In genomic region chr5:48430459-48430858, GRCm38 (mm10) we compare ENCODE assay signal across 8 mouse cellular contexts.
A peak's percentile ranks its signal among the peaks of the same experiment; 100 is the strongest.
DNase-seq lines count a peak whose midpoint lies in the region; ATAC-seq and TF ChIP-seq lines count a peak whose summit lies in the region.

No protein-coding gene starts in this region.

- H3K27ac ChIP-seq in kidney, adult 2 months (ENCODE audit: insufficient read depth, low read depth, low read length): no peak overlapping the region
- no peak overlapping the region for H3K27ac ChIP-seq in kidney, embryonic 15.5 days
- no peak overlapping the region for H3K27ac ChIP-seq in hindbrain, embryonic 14.5 days

- H3K9me3 ChIP-seq in kidney, embryonic 15.5 days (replicated peaks): no peaks in the 10 kb centered on the region
- no peaks in the 10 kb centered on the region for H3K9me3 ChIP-seq in hindbrain, embryonic 14.5 days (ENCODE audit: control insufficient read depth, low read length)

- no peak for TF ChIP-seq POLR2A in kidney, adult 2 months (IDR thresholded peaks at IDR 0.05; ENCODE audit: low read depth, low read length)

- no peak overlapping the region for H3K4me2 ChIP-seq in kidney, embryonic 15.5 days
- H3K4me2 ChIP-seq in hindbrain, embryonic 14.5 days (replicated peaks): no peak overlapping the region

- peak; percentile 35 for DNase-seq in kidney, adult 2 months
- peak; percentile 5 for DNase-seq in Muller cell, postnatal 12 days (ENCODE audit: inconsistent ontology term)
- DNase-seq in cerebellum, postnatal 25 days: peak; percentile 32 to 68
- peak; percentile 82 for DNase-seq in hindbrain, embryonic 14.5 days (ENCODE audit: low spot score)
- DNase-seq in lung, postnatal 10 days: peak; percentile 29
- peak; percentile 46 for DNase-seq in right cerebral cortex, postnatal 4 days
- no peak for DNase-seq in ovary, adult 18-20 months (ENCODE audit: low spot score)

- H3K4me1 ChIP-seq in kidney, adult 2 months (ENCODE audit: control insufficient read depth, insufficient read depth, low read length): no peaks in the 10 kb centered on the region
- H3K4me1 ChIP-seq in kidney, embryonic 15.5 days: no peaks in the 10 kb centered on the region
- H3K4me1 ChIP-seq in hindbrain, embryonic 14.5 days (replicated peaks; ENCODE audit: control insufficient read depth, insufficient read depth, low read length): no peaks in the 10 kb centered on the region

- H3K27me3 ChIP-seq in kidney, adult 2 months (replicated peaks; ENCODE audit: control insufficient read depth, insufficient read depth, low read length): no peaks in the 10 kb centered on the region
- no peaks in the 10 kb centered on the region for H3K27me3 ChIP-seq in kidney, embryonic 15.5 days
- H3K27me3 ChIP-seq in hindbrain, embryonic 14.5 days (ENCODE audit: control insufficient read depth, insufficient read depth, low read length): no peaks in the 10 kb centered on the region

- peak; percentile 35; the same call in 1 of the 2 replicates for TF ChIP-seq CTCF in kidney, adult 2 months (conservative IDR thresholded peaks at IDR 0.05; ENCODE audit: insufficient read depth, insufficient read length, low read depth, low read length)

- ATAC-seq in kidney, embryonic 15.5 days (replicated peaks; ENCODE audit: low FRiP score): no peak
- ATAC-seq in hindbrain, embryonic 14.5 days (ENCODE audit: low FRiP score): no peak

- no peaks in the 10 kb centered on the region for H3K36me3 ChIP-seq in kidney, adult 2 months (ENCODE audit: control insufficient read depth, insufficient read depth, low read length)
- H3K36me3 ChIP-seq in kidney, embryonic 15.5 days: no peaks in the 10 kb centered on the region
- no peaks in the 10 kb centered on the region for H3K36me3 ChIP-seq in hindbrain, embryonic 14.5 days (replicated peaks; ENCODE audit: control insufficient read depth, insufficient read depth)

- no peak overlapping the region for H3K4me3 ChIP-seq in kidney, adult 2 months (ENCODE audit: insufficient read depth, low read depth, low read length)
- H3K4me3 ChIP-seq in kidney, embryonic 15.5 days (replicated peaks): no peak overlapping the region
- H3K4me3 ChIP-seq in hindbrain, embryonic 14.5 days (replicated peaks; ENCODE audit: low read length): no peak overlapping the region

- H3K9ac ChIP-seq in kidney, embryonic 15.5 days: no peak overlapping the region
- H3K9ac ChIP-seq in hindbrain, embryonic 14.5 days: no peak overlapping the region
